Mouse (Mus musculus) olfactory bulb, adult 2 months (tissue): ENCODE data around the gene Spred1.

Experiments
- CTCF ChIP-seq: fragments of 200-500 bp; IDR thresholded peaks from 2 replicates; pipeline ENCODE4 v1.5.1; 2012; ENCODE audit warnings: low read depth, mild to moderate bottlenecking, low read length, moderate library complexity; ENCODE audit not compliant: insufficient read depth
- POLR2A ChIP-seq: fragments of 200-500 bp; IDR thresholded peaks from 2 replicates; pipeline ENCODE4 v1.6.1; 2012; ENCODE audit warnings: mild to moderate bottlenecking, low read depth, low read length, moderate library complexity; ENCODE audit not compliant: insufficient read depth

DNA sequence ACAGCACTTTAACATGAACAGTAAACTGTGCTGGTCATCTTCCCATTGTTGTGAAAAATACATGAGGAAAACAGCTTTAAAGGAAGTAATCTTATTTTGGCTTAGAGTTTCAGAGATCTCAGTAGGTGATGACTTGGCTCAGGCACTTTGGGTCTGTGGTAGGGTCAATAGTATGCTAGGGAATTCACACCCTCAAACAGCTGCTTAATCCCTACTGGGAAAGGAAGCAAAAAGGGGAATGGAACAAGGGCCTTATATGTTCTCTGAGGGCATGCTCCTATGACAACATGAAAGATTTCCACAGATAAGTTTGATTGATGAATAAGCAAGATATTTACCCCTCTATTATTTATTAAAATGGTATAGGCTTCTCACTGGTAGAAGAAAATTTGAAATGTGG, 31.0 kb downstream of the Spred1 start:
- TF ChIP-seq POLR2A = no peak
- TF ChIP-seq CTCF = no peak
